Mouse (Mus musculus): ENCODE results near the gene Gm20903.
"Not testable (repeated sequence)": the region's sequence is repeated elsewhere in the genome, so short reads cannot be mapped to it uniquely, and the experiment has no call there.

The Gm20903 gene

DNA sequence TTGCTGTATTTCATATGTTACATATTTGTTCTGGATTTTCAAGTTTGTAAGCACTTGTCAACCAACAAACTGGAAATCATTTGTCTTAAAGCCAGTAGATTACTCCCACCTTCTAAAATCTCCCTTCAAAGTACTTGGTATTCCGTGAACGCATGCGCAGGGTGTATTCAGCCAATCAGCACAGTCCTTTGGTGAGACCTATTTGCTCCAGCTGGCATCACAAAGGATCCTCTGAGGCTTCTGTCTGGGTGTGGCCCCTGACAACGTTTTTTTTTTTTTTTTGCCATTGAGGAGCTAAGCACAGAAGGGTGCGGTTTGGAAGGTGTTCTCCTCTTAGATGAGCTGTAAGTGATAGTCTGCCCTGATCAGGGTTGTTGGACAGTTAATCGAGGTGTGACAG is at the start of gene Gm20903:
Gene Gm20903 (plus strand): TSS at position 301 of the 400 bp plus-strand sequence.
- in situ Hi-C loops (cut with MboI) = not testable (repeated sequence)

Data from mature B cell (primary cell).